Mouse (Mus musculus) neural tube, embryonic 12.5 days (tissue): ENCODE measurements around the gene Ankfn1. TPM values are rescaled to one million over a fixed set of nuclear protein-coding genes. Genes with fewer than 3 reads are reported as not detected.

Source experiments
- ATAC-seq: fragments of 200-750 bp; cut with Nextera tagmentation; 2 replicates; pipeline ENCODE4 v1.8.0; 2017; ENCODE audit warnings: low read depth, mild to moderate bottlenecking, moderate TSS enrichment, moderate library complexity; ENCODE audit not compliant: low FRiP score
- H3K27ac ChIP-seq: fragments of 300-500 bp; sonication (generic); 2 replicates; pipeline ENCODE4 v1.5.1; 2016
- H3K27me3 ChIP-seq: fragments of 300-500 bp; sonication (generic); replicated peaks from 2 replicates; pipeline ENCODE4 v1.6.1; 2016; ENCODE audit warnings: mild to moderate bottlenecking
- H3K36me3 ChIP-seq: fragments of 300-500 bp; sonication (generic); 2 replicates; pipeline ENCODE4 v1.6.1; 2016; ENCODE audit warnings: mild to moderate bottlenecking
- H3K4me1 ChIP-seq: fragments of 300-500 bp; sonication (generic); 2 replicates; pipeline ENCODE4 v1.6.1; 2016
- H3K4me2 ChIP-seq: fragments of 300-500 bp; sonication (generic); replicated peaks from 2 replicates; pipeline ENCODE4 v1.6.1; 2016; ENCODE audit warnings: mild to moderate bottlenecking
- H3K4me3 ChIP-seq: fragments of 300-500 bp; sonication (generic); 2 replicates; pipeline ENCODE4 v1.5.1; 2016
- H3K9ac ChIP-seq: fragments of 300-500 bp; sonication (generic); 2 replicates; pipeline ENCODE4 v1.6.1; 2016; ENCODE audit warnings: mild to moderate bottlenecking
- H3K9me3 ChIP-seq: fragments of 300-500 bp; sonication (generic); 2 replicates; pipeline ENCODE4 v1.6.1; 2016; ENCODE audit warnings: mild to moderate bottlenecking
- WGBS: fragments of 180-500 bp; shearing (Covaris S2); methylation state at CpG from one replicate; pipeline ENCODE4 v1.1.7; 2016; 5-methylcytosine and 5-hydroxymethylcytosine counted together
- polyA plus RNA-seq: library from polyadenylated mRNA; unstranded; fragments of >200 nt; fragmentation: Nextera tagmentation; extraction: Ambion mirVana; gene quantifications from 2 replicates; pipeline ENCODE4 v1.2.1, GENCODE M21; 2016

Gene Ankfn1
- polyA plus RNA-seq, 1 experiment from 2014 or later = 1.2 TPM

DNA sequence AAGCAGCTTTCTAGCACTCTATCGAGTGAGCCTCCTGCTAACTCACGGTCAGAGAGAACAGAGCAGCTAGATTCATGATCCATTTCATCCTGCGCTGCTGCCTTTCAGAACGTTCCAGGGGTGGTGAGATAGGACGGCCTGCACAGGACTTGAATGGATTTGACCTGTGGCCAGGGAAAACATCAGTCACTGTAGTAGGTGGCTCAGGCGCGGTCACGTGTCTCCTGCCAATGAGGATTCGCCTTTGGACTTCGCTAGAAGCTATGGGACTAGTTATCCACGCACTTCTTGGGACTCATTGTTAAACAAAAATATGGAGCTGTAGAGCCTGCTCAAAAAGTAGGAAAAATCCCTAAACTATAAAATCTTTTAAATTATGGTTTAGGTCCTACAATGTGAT is 226.0 kb downstream of the Ankfn1 start:
- Histone ChIP-seq H3K27me3 (no peaks in the 10 kb centered on the region), H3K9me3 (no peaks in the 10 kb centered on the region), H3K4me1 (no peaks in the 10 kb centered on the region), H3K4me2 (no peak overlapping the region), H3K27ac (no peak overlapping the region), H3K4me3 (no peak overlapping the region), H3K9ac (no peak overlapping the region), H3K36me3 (no peaks in the 10 kb centered on the region)
- ATAC-seq = no peak
- 84% methylated on average over 11 of the region's 11 CpGs for WGBS

DNA sequence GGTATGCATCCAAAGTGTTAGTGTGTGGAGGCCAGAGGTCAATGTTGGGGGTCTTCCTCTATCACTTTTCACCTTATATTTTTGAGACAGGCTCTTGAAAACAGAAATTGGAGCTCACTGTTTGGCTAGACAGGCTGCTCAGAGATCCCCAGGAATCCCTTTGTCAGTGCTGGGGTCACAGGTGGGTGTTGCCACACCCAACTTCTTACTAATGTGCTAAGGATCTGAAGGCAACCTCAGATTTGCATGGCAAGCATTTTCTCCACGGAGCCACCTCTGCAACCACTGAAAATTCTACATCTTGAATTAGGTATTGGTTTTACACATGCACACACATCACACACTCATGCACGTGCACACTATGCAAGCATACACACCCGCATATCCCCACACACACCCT is 226.5 kb downstream of the Ankfn1 start:
- Histone ChIP-seq H3K9me3 (no peaks in the 10 kb centered on the region), H3K4me1 (no peaks in the 10 kb centered on the region), H3K4me3 (no peak overlapping the region), H3K9ac (no peak overlapping the region), H3K36me3 (no peaks in the 10 kb centered on the region), H3K27me3 (no peaks in the 10 kb centered on the region), H3K27ac (no peak overlapping the region), H3K4me2 (no peak overlapping the region)
- no peak for ATAC-seq
- 87% methylated on average over 3 of the region's 3 CpGs for WGBS

GRCm38 (mm10) chr11:89548786-89549185 is 228.7 kb downstream of the Ankfn1 start:
- no peak for ATAC-seq
- Histone ChIP-seq H3K4me3 (no peak overlapping the region), H3K4me2 (no peak overlapping the region), H3K9ac (no peak overlapping the region), H3K4me1 (peaks cover 3% of the 10 kb centered on the region), H3K36me3 (no peaks in the 10 kb centered on the region), H3K27ac (no peak overlapping the region), H3K27me3 (no peaks in the 10 kb centered on the region), H3K9me3 (no peaks in the 10 kb centered on the region)
- 59% methylated on average over 4 of the region's 4 CpGs for WGBS

DNA sequence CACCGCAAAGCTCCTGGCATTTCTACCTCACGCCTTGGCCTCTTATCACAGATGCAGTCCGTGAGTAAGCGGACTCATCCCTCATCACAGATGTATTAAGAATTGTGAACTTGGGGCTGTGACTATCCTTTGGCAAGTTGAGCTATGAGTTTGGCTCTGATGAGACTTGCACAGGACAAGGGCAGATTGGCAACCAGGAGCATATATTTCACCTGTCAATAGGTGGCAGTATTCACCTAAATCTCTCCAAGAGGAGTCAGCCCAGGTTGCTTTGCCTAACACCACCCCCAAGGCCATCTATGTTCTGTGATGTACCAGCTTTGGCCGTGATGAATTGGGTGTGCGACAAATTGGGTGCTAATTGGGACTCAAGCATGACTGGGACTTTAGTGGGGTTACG is 231.3 kb downstream of the Ankfn1 start:
- H3K9me3 ChIP-seq = peaks cover 5% of the 10 kb centered on the region; the same call in 1 of the 2 replicates
- H3K27ac ChIP-seq = no peak overlapping the region
- ATAC-seq = no peak
- H3K4me3 ChIP-seq = no peak overlapping the region
- H3K9ac ChIP-seq = no peak overlapping the region
- no peaks in the 10 kb centered on the region for H3K27me3 ChIP-seq
- H3K4me2 ChIP-seq = no peak overlapping the region
- no peaks in the 10 kb centered on the region for H3K36me3 ChIP-seq
- H3K4me1 ChIP-seq = peaks cover 3% of the 10 kb centered on the region
- 43% methylated on average over 7 of the region's 7 CpGs for WGBS

DNA sequence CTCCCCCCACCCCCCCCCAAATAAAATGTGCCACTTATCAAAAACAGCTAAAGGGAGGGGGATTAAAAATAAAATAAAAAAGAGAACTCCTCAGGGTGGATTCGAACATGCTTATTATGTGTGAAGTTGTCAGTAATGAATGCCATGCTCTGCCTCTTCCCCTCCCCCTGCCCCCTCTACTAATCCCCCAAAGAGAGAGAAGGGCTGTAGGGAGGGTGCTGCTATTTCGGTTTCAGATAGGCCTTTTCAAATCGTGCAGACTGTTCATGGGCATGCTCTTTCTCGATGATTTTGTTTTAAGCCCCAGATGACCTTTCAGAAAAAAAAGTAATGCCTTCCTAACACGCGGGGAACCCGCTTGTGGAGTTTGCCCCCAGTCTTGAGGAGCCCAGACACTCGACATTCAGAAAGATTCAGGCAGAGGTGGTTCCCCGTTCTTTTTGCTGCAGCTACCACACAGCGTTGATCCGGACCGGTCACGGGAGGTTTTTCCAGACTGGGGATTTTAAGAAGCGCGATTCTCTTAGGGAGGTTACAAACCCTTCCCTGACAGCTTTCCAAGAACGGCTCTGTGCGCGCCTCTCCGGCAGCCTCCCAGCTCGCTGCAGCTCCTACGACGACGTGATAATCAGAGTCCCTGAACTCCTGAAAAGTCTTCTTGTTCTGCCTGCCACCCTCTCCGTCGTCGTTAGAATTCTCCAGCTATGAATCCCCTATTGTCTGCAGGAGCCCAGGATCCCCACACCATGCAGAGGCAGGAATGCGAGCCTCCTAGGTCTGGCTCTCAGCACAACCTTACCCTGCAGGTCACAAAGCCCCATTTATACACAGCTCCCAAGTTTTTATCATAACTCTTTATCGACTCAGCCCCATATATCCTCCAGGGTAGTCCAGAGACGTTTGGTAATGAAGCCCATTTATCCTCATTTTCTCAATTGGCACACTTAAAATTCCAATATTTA is 232.3 kb downstream of the Ankfn1 start:
- Histone ChIP-seq H3K4me3 (peak overlapping the region; percentile 5; the same call in 1 of the 2 replicates), H3K36me3 (no peaks in the 10 kb centered on the region), H3K4me2 (peak overlapping the region; percentile 50), H3K9me3 (peaks cover 5% of the 10 kb centered on the region; the same call in 1 of the 2 replicates), H3K27me3 (no peaks in the 10 kb centered on the region), H3K9ac (0 out of 2 replicates have a peak overlapping the region, but pooled peaks have one; percentile 18), H3K27ac (no peak overlapping the region), H3K4me1 (peaks cover 3% of the 10 kb centered on the region)
- WGBS = 4% methylated on average over 29 of the region's 29 CpGs
- ATAC-seq = no peak

GRCm38 (mm10) chr11:89538376-89538775 is 239.1 kb downstream of the Ankfn1 start:
- no peak overlapping the region for H3K4me3 ChIP-seq
- H3K36me3 ChIP-seq = no peaks in the 10 kb centered on the region
- no peak overlapping the region for H3K9ac ChIP-seq
- H3K4me1 ChIP-seq = no peaks in the 10 kb centered on the region; the same call in 1 of the 2 replicates
- WGBS = 73% methylated on average over 8 of the region's 8 CpGs
- H3K27ac ChIP-seq = no peak overlapping the region
- no peaks in the 10 kb centered on the region for H3K27me3 ChIP-seq
- peaks cover 5% of the 10 kb centered on the region; the same call in 1 of the 2 replicates for H3K9me3 ChIP-seq
- no peak overlapping the region for H3K4me2 ChIP-seq
- no peak for ATAC-seq

GRCm38 (mm10) chr11:89527800-89528430 is 249.5 kb downstream of the Ankfn1 start:
- no peaks in the 10 kb centered on the region for H3K27me3 ChIP-seq
- H3K36me3 ChIP-seq = no peaks in the 10 kb centered on the region
- H3K9me3 ChIP-seq = no peaks in the 10 kb centered on the region
- ATAC-seq = no peak
- H3K9ac ChIP-seq = no peak overlapping the region
- no peak overlapping the region for H3K4me3 ChIP-seq
- H3K27ac ChIP-seq = no peak overlapping the region
- no peak overlapping the region for H3K4me2 ChIP-seq
- H3K4me1 ChIP-seq = no peaks in the 10 kb centered on the region
- 62% methylated on average over 4 of the region's 4 CpGs for WGBS

- Histone ChIP-seq H3K27me3 (no peaks in the 10 kb centered on the region), H3K4me2 (0 out of 2 replicates have a peak overlapping the region, but pooled peaks have one; percentile 10), H3K9me3 (no peaks in the 10 kb centered on the region), H3K27ac (no peak overlapping the region), H3K4me3 (no peak overlapping the region), H3K4me1 (no peaks in the 10 kb centered on the region), H3K9ac (no peak overlapping the region), H3K36me3 (no peaks in the 10 kb centered on the region)
- 54% methylated on average over 9 of the region's 9 CpGs for WGBS
- ATAC-seq = no peak
Observed at GRCm38 (mm10) chr11:89515501-89515901, 262.0 kb downstream of the Ankfn1 start.

- 8% methylated on average over 11 of the region's 11 CpGs for WGBS
- ATAC-seq = no peak
- no peak overlapping the region for H3K27ac ChIP-seq
Observed at GRCm38 (mm10) chr11:89508675-89509324, 268.7 kb downstream of the Ankfn1 start.

DNA sequence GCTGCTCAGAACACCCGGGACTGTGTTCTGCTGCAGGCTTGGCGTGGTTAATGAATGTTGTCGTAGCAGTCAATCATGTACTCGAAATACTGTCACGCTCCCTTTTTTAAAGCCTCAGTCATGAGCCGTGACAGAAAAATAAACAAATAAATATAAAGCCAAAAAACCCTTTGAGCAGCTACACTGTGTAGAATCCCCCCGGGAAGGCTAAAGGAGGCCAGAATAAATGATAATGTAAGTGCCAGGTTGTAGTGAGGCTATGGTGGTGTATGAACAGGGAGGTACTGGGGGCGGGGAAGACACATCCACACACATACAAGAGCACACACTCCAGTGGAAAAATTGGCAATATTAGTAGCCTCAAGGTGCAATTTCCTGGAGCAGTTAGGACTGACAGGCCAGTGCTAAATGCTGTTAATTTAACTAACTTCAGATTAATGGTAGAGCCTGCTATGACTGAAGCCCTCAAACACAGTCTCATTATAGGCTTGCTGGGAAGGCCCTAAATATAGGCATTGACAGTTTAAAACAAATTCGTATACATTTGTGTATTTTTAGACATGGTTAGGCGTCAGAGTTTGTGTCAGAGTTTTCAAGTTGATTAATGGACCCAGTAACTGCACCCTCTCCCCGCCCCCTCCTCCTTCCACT is 270.7 kb downstream of the Ankfn1 start:
- H3K9ac ChIP-seq = no peak overlapping the region
- WGBS = 36% methylated on average over 11 of the region's 11 CpGs
- H3K4me1 ChIP-seq = peaks cover 25% of the 10 kb centered on the region
- H3K4me3 ChIP-seq = no peak overlapping the region
- ATAC-seq = 0 out of 2 replicates have a peak, but pooled peaks have one; percentile 48
- H3K36me3 ChIP-seq = no peaks in the 10 kb centered on the region
- H3K27ac ChIP-seq = no peak overlapping the region
- no peak overlapping the region; the same call in 1 of the 2 replicates for H3K4me2 ChIP-seq
- H3K9me3 ChIP-seq = no peaks in the 10 kb centered on the region
- no peaks in the 10 kb centered on the region for H3K27me3 ChIP-seq

More at GRCm38 (mm10) chr11:89508675-89509324, 268.7 kb downstream of the Ankfn1 start:
- H3K9ac ChIP-seq = no peak overlapping the region
- H3K9me3 ChIP-seq = no peaks in the 10 kb centered on the region
- H3K4me2 ChIP-seq = peak overlapping the region; percentile 34
- no peaks in the 10 kb centered on the region for H3K36me3 ChIP-seq
- no peak overlapping the region for H3K4me3 ChIP-seq
- no peaks in the 10 kb centered on the region for H3K27me3 ChIP-seq
- H3K4me1 ChIP-seq = peaks cover 25% of the 10 kb centered on the region

DNA sequence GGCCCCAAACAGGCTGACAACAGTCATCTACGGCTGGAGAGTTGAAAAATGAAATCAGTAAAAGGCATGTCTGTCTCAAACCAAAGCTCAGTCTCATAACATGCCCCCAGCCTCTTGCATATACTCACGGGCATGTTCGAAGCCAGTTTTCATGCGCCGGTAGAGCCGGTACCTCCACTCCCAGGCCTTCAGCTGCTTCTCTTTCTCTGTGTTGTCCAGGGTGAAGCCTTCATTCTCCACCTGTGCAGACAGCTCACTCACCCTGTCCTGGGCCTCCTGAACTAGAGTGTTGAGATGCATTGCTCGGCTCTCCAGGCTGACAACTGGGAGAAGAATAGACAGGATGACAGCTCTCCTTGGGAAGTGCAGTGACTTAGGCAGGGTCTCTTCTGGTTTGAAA is 272.4 kb downstream of the Ankfn1 start:
- no peaks in the 10 kb centered on the region for H3K9me3 ChIP-seq
- no peak overlapping the region for H3K4me3 ChIP-seq
- H3K4me1 ChIP-seq = peaks cover 25% of the 10 kb centered on the region
- H3K27me3 ChIP-seq = no peaks in the 10 kb centered on the region
- ATAC-seq = no peak
- 77% methylated on average over 7 of the region's 7 CpGs for WGBS
- H3K4me2 ChIP-seq = no peak overlapping the region
- H3K9ac ChIP-seq = no peak overlapping the region
- H3K27ac ChIP-seq = no peak overlapping the region
- H3K36me3 ChIP-seq = no peaks in the 10 kb centered on the region
